In genomic region chr6:114876546-114876945, GRCm38 (mm10) we compare ENCODE assay signal across 8 mouse cellular contexts.
DNase-seq lines count a peak whose midpoint lies in the region; ATAC-seq and TF ChIP-seq lines count a peak whose summit lies in the region.

No protein-coding gene starts in this region.

- H3K4me2 ChIP-seq in lung, embryonic 15.5 days, result no peak overlapping the region
- H3K4me2 ChIP-seq in limb, embryonic 12.5 days, result no peak overlapping the region

- DNase-seq in lung, postnatal 4 days, result no peak
- DNase-seq in hindbrain, embryonic 10.5 days (ENCODE audit: low spot score), result no peak
- no peak for DNase-seq in cerebellum, postnatal 36 days
- no peak for DNase-seq in spleen, postnatal 10 days (ENCODE audit: low spot score in 2 of 2)

- H3K27ac ChIP-seq in lung, embryonic 15.5 days, result peak overlapping the region; percentile 97
- H3K27ac ChIP-seq in hindbrain, embryonic 10.5 days, result peak overlapping the region; percentile 94
- H3K27ac ChIP-seq in limb, embryonic 12.5 days, result peak overlapping the region; percentile 99
- H3K27ac ChIP-seq in olfactory bulb, adult 2 months (ENCODE audit: insufficient read depth, low read depth, low read length), result peak overlapping the region; percentile 93

- peaks cover 93% of the 10 kb centered on the region for H3K4me1 ChIP-seq in lung, embryonic 15.5 days
- peaks cover 92% of the 10 kb centered on the region for H3K4me1 ChIP-seq in hindbrain, embryonic 10.5 days (replicated peaks)
- peaks cover 96% of the 10 kb centered on the region for H3K4me1 ChIP-seq in limb, embryonic 12.5 days (replicated peaks)
- H3K4me1 ChIP-seq in olfactory bulb, adult 2 months (ENCODE audit: control insufficient read depth, insufficient read depth, low read length), result peaks cover 62% of the 10 kb centered on the region

- 0 out of 2 replicates have a peak, but pooled peaks cover 1% of the 10 kb centered on the region for H3K36me3 ChIP-seq in lung, embryonic 15.5 days
- H3K36me3 ChIP-seq in hindbrain, embryonic 10.5 days, result peaks cover 9% of the 10 kb centered on the region
- H3K36me3 ChIP-seq in limb, embryonic 12.5 days, result peaks cover 16% of the 10 kb centered on the region

- WGBS in lung, embryonic 15.5 days, result 46% methylated on average over 6 of the region's 6 CpGs
- WGBS in hindbrain, embryonic 10.5 days, result 79% methylated on average over 6 of the region's 6 CpGs
- 73% methylated on average over 6 of the region's 6 CpGs for WGBS in limb, embryonic 12.5 days
- 21% methylated on average over 6 of the region's 6 CpGs for WGBS in olfactory bulb, adult 2 months

- H3K27me3 ChIP-seq in lung, embryonic 15.5 days, result no peaks in the 10 kb centered on the region
- no peaks in the 10 kb centered on the region for H3K27me3 ChIP-seq in hindbrain, embryonic 10.5 days (ENCODE audit: insufficient read depth, poor library complexity, severe bottlenecking)
- no peaks in the 10 kb centered on the region for H3K27me3 ChIP-seq in limb, embryonic 12.5 days

- H3K4me3 ChIP-seq in lung, embryonic 15.5 days, result no peak overlapping the region
- H3K4me3 ChIP-seq in hindbrain, embryonic 10.5 days, result no peak overlapping the region
- no peak overlapping the region for H3K4me3 ChIP-seq in limb, embryonic 12.5 days (replicated peaks)
- no peak overlapping the region for H3K4me3 ChIP-seq in olfactory bulb, adult 2 months (ENCODE audit: insufficient read depth, low read depth, low read length)

- no peak overlapping the region for H3K9ac ChIP-seq in lung, embryonic 15.5 days
- no peak overlapping the region; the same call in 1 of the 2 replicates for H3K9ac ChIP-seq in limb, embryonic 12.5 days (replicated peaks)

- no peak for ATAC-seq in lung, embryonic 15.5 days (ENCODE audit: borderline replicate concordance, extremely low read depth, low FRiP score, low TSS enrichment)
- no peak for ATAC-seq in limb, embryonic 12.5 days (ENCODE audit: insufficient number of reproducible peaks, insufficient read depth, low FRiP score, low TSS enrichment, low read depth)
- no peak for ATAC-seq in frontal cortex, adult (ENCODE audit: low TSS enrichment)

- TF ChIP-seq CTCF in olfactory bulb, adult 2 months (IDR thresholded peaks at IDR 0.05; ENCODE audit: insufficient read depth, low read depth, low read length), result no peak

- no peaks in the 10 kb centered on the region for H3K9me3 ChIP-seq in lung, embryonic 15.5 days
- no peaks in the 10 kb centered on the region for H3K9me3 ChIP-seq in hindbrain, embryonic 10.5 days
- H3K9me3 ChIP-seq in limb, embryonic 12.5 days, result no peaks in the 10 kb centered on the region

- TF ChIP-seq POLR2A in olfactory bulb, adult 2 months (IDR thresholded peaks at IDR 0.05; ENCODE audit: insufficient read depth, low read depth, low read length), result no peak
